ENCODE assay signal across 38 mouse cellular contexts in genomic region chr11:54242494-54242893, GRCm38 (mm10). TPM values are rescaled to one million over a fixed set of nuclear protein-coding genes. Genes with fewer than 3 reads are reported as not detected.
"Had no signal": no experiment of that assay in that cellular context is flagged by ENCODE, and none has a peak within 500 bp of the region (broad histone marks: within the 10 kb centered on the region; RNA-seq: fewer than 3 reads in every experiment).

No protein-coding gene starts in this region.

- H3K27me3 ChIP-seq: limb, embryonic 12.5 days; limb, embryonic 13.5 days; limb, embryonic 15.5 days; liver, embryonic 13.5 days; liver, embryonic 15.5 days; lung, embryonic 15.5 days; midbrain, embryonic 12.5 days; midbrain, embryonic 13.5 days; midbrain, embryonic 15.5 days had no signal

- H3K9me3 ChIP-seq: limb, embryonic 10.5 days; limb, embryonic 12.5 days; limb, embryonic 13.5 days; limb, embryonic 15.5 days; liver, embryonic 12.5 days; liver, embryonic 13.5 days; liver, embryonic 15.5 days; lung, embryonic 15.5 days; megakaryocyte, embryonic 14.5 days; midbrain, embryonic 10.5 days; midbrain, embryonic 12.5 days; midbrain, embryonic 13.5 days; midbrain, embryonic 15.5 days had no signal

- H3K4me2 ChIP-seq: limb, embryonic 12.5 days; limb, embryonic 13.5 days; limb, embryonic 15.5 days; liver, embryonic 11.5 days; liver, embryonic 12.5 days; liver, embryonic 13.5 days; liver, embryonic 15.5 days; lung, embryonic 14.5 days; lung, embryonic 15.5 days; midbrain, embryonic 11.5 days; midbrain, embryonic 12.5 days; midbrain, embryonic 13.5 days; midbrain, embryonic 15.5 days had no signal

- H3K36me3 ChIP-seq: limb, embryonic 10.5 days; limb, embryonic 12.5 days; limb, embryonic 13.5 days; limb, embryonic 15.5 days; liver, embryonic 12.5 days; liver, embryonic 13.5 days; liver, embryonic 15.5 days; lung, embryonic 15.5 days; midbrain, embryonic 10.5 days; midbrain, embryonic 12.5 days; midbrain, embryonic 13.5 days; midbrain, embryonic 15.5 days had no signal

- DNase-seq: left cerebral cortex, postnatal 4 days; liver; liver, embryonic 13.5 days; liver, postnatal 0 days; lung, adult 18-20 months; lung, adult 2 months; lung, embryonic 14.5 days; lung, postnatal 10 days; lung, postnatal 14 days; lung, postnatal 36 days; lung, postnatal 4 days; midbrain, embryonic 14.5 days had no signal

- H3K9ac ChIP-seq: limb, embryonic 12.5 days; limb, embryonic 13.5 days; limb, embryonic 15.5 days; liver, embryonic 12.5 days; liver, embryonic 13.5 days; liver, embryonic 14.5 days; liver, embryonic 15.5 days; liver, postnatal 0 days; lung, embryonic 14.5 days; lung, embryonic 15.5 days; midbrain, embryonic 12.5 days; midbrain, embryonic 13.5 days; midbrain, embryonic 15.5 days had no signal

- H3K4me1 ChIP-seq: limb, embryonic 10.5 days; limb, embryonic 12.5 days; limb, embryonic 15.5 days; liver, embryonic 12.5 days; liver, embryonic 13.5 days; liver, embryonic 15.5 days; megakaryocyte, embryonic 14.5 days; midbrain, embryonic 10.5 days; midbrain, embryonic 12.5 days; midbrain, embryonic 13.5 days; midbrain, embryonic 15.5 days had no signal

- H3K27ac ChIP-seq: limb, embryonic 10.5 days; limb, embryonic 12.5 days; limb, embryonic 13.5 days; limb, embryonic 15.5 days; liver, embryonic 12.5 days; liver, embryonic 13.5 days; liver, embryonic 14.5 days; liver, embryonic 15.5 days; lung, embryonic 15.5 days; macrophage; midbrain, embryonic 10.5 days; midbrain, embryonic 12.5 days; midbrain, embryonic 13.5 days; midbrain, embryonic 15.5 days had no signal

- ATAC-seq: liver, embryonic 12.5 days; liver, postnatal 0 days; lung, postnatal 0 days; midbrain, embryonic 13.5 days; midbrain, embryonic 15.5 days; midbrain, embryonic 16.5 days had no signal

- H3K4me3 ChIP-seq: limb, embryonic 10.5 days; limb, embryonic 12.5 days; limb, embryonic 13.5 days; limb, embryonic 15.5 days; liver, embryonic 12.5 days; liver, embryonic 13.5 days; liver, embryonic 15.5 days; lung, embryonic 15.5 days; megakaryocyte, embryonic 14.5 days; midbrain, embryonic 10.5 days; midbrain, embryonic 12.5 days; midbrain, embryonic 13.5 days; midbrain, embryonic 15.5 days; myocyte had no signal

RNA-seq across cellular contexts. Expression of gene Csf2, which starts 7.0 kb away (rescaled TPM):
- polyA plus RNA-seq: limb, embryonic 10.5 days; limb, embryonic 11.5 days; limb, embryonic 12.5 days; limb, embryonic 13.5 days; limb, embryonic 14.5 days; limb, embryonic 15.5 days; liver, adult 2 months; liver, embryonic 11.5 days; liver, embryonic 12.5 days; liver, embryonic 13.5 days; liver, embryonic 14.5 days; liver, embryonic 15.5 days; liver, embryonic 16.5 days; liver, postnatal 0 days; macrophage; midbrain, embryonic 10.5 days; midbrain, embryonic 11.5 days; midbrain, embryonic 12.5 days; midbrain, embryonic 13.5 days; midbrain, embryonic 14.5 days; midbrain, embryonic 15.5 days; midbrain, embryonic 16.5 days; midbrain, postnatal 0 days; myocyte; neural tube, embryonic 11.5 days had no signal

RNA-seq across cellular contexts. Expression of gene Il3, which starts 24.6 kb away (rescaled TPM):
- polyA plus RNA-seq: limb, embryonic 10.5 days; limb, embryonic 11.5 days; limb, embryonic 12.5 days; limb, embryonic 13.5 days; limb, embryonic 14.5 days; limb, embryonic 15.5 days; liver, adult 2 months; liver, embryonic 11.5 days; liver, embryonic 12.5 days; liver, embryonic 13.5 days; liver, embryonic 14.5 days; liver, embryonic 15.5 days; liver, embryonic 16.5 days; liver, postnatal 0 days; lung, adult 2 months; lung, embryonic 14.5 days; lung, embryonic 15.5 days; lung, embryonic 16.5 days; lung, postnatal 0 days; macrophage; midbrain, embryonic 10.5 days; midbrain, embryonic 11.5 days; midbrain, embryonic 12.5 days; midbrain, embryonic 13.5 days; midbrain, embryonic 14.5 days; midbrain, embryonic 15.5 days; midbrain, embryonic 16.5 days; midbrain, postnatal 0 days; myocyte; neural tube, embryonic 11.5 days had no signal
